Mouse (Mus musculus) ZHBTc4 (cell line): ENCODE results near the gene Fcf1.

Experiments used
- DNase-seq: peaks from one replicate; pipeline ENCODE4 v3.0.0-alpha.2; 2011; ENCODE audit warnings: low read depth, low spot score

The Fcf1 gene

GRCm38 (mm10) chr12:84968831-84969655 is 1.7 kb upstream of the Fcf1 start:
- no peak for DNase-seq

- no peak for DNase-seq
Measured at GRCm38 (mm10) chr12:84969656-84970427, 855 bp upstream of the Fcf1 start.

GRCm38 (mm10) chr12:84979264-84979862 is 8.7 kb downstream of the Fcf1 start:
- DNase-seq, result no peak

- DNase-seq, result no peak
Measured at GRCm38 (mm10) chr12:84989456-84989855, 18.8 kb downstream of the Fcf1 start.

- DNase-seq, result no peak
Measured at GRCm38 (mm10) chr12:84995112-84995761, 24.5 kb downstream of the Fcf1 start.

- DNase-seq, result peak; percentile 98
Measured at GRCm38 (mm10) chr12:84996083-84996496, 25.4 kb downstream of the Fcf1 start, which contains the start of gene Ylpm1. Ylpm1 (plus strand) TSS chr12:84996321.

- no peak for DNase-seq
Measured at GRCm38 (mm10) chr12:84996501-84997398, 26.1 kb downstream of the Fcf1 start.

- DNase-seq, result no peak
Measured at GRCm38 (mm10) chr12:84999053-84999452, 28.4 kb downstream of the Fcf1 start.

DNA sequence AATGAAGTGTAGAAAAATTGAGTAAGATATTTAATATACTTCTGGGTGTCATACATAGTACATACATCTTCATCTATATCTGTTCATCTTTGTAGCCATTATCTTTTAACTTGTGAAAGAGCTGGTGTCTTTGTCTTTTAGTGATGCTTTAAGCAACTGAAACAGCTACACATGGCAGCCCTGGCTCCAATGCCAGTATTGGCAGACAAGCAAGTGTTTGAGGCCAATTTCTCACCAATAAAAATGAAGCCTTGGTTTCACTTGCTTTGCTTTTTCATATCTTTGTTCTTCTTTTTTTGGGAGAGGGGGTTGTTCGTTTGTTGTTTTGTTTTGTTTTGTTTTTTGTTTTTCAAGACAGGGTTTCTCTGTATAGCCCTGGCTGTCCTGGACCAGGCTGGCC is 35.5 kb downstream of the Fcf1 start:
- no peak for DNase-seq

GRCm38 (mm10) chr12:85007021-85007420 is 36.3 kb downstream of the Fcf1 start:
- no peak for DNase-seq

DNA sequence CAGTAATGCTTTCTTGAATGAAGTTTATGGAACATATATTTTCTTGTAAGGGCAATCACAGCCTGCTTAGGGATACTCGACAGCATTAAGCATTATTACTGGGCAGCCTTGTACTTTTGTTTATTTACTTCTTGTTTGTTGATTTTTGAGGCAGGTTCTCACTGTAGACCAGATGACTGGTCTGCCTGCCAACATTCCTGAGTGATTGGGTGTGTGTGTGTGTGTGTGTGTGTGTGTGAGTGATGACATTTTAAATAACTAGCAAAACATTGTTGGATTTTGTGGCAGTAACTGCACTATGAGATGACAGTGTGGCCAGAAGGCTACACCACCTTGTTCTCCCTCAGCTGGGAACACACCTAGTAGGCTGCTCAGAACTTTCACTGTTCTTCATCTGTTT is 39.1 kb downstream of the Fcf1 start:
- DNase-seq, result no peak

- no peak for DNase-seq
Measured at GRCm38 (mm10) chr12:85010541-85010940, 39.8 kb downstream of the Fcf1 start.

DNA sequence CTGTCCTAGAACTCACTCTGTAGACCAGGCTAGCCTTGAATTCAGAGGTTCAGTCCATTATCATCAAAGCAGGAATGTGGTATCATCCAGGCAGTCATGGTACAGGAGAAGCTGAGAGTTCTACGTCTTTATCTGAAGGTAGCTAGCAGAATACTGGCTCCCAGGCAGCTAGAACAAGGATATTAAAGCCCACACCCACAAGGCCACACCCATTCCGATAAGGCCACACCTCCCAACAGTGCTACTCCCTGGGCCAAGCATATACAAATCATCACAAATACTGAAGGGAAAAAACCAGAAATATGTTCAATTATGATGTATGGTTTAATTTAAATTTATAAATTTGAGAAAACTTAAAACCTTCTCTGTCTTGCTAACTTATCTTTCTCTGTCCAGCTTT is 41.5 kb downstream of the Fcf1 start:
- peak; percentile 17 for DNase-seq

DNA sequence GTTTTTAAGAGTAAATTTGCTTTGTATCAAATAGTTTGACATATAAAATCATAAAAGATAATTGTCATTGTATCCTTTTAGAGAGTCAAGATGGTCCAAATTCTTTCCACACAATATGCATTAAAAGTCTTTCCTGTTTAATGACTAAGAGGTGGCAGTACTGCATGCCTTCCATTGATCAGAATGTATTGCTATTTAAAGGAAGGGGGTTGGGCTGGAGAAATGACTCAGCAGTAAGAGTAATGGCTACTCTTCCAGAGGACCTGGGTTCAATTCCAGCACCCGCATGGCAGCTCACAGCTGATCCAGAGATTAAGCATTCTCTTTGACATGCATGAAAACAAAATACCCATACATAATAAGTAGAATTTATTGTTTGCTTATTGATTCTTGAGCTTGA is 51.4 kb downstream of the Fcf1 start:
- peak; percentile 24 for DNase-seq

GRCm38 (mm10) chr12:85032710-85033109 is 62.0 kb downstream of the Fcf1 start:
- DNase-seq, result peak; percentile 64
